Mouse (Mus musculus) stomach, postnatal 0 days (tissue): ENCODE measurements around the gene Elk4.

Experiments used
- CTCF ChIP-seq: IDR thresholded peaks from 2 replicates; pipeline ENCODE4 v1.5.1; 2016; ENCODE audit warnings: antibody characterized with exemption, low read depth, mild to moderate bottlenecking, moderate library complexity
- EP300 ChIP-seq: optimal IDR thresholded peaks from 2 replicates; pipeline ENCODE3; 2016; ENCODE audit warnings: antibody characterized with exemption

DNA sequence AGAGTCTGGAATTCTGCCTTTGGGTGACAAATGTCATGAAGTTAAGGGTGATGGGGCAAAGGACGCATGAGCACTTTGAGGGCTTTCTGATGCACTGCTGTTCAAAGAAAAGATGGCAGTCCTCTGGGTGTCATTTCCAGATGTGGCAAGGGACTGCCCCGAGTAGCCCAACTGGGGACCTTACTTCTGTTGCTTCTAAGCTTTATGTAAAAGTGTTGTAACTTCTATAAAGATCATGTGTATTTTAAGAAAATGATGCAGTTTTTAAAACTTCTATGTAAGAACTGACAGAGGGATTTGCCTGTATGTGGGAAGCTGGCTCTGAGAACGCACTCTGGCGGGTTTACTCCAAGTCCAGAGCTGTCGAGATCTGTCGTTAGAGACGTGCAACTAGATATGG is 24.8 kb downstream of the Elk4 start:
- TF ChIP-seq CTCF (no peak), EP300 (no peak)
